Mouse (Mus musculus) retina, postnatal 7 days (tissue): Measurements from ENCODE around the gene Gm20388.

Source experiments
- DNase-seq: peaks from one replicate; pipeline ENCODE4 v3.0.0-alpha.2; 2012; ENCODE audit warnings: low read depth, low spot score

The Gm20388 gene

DNA sequence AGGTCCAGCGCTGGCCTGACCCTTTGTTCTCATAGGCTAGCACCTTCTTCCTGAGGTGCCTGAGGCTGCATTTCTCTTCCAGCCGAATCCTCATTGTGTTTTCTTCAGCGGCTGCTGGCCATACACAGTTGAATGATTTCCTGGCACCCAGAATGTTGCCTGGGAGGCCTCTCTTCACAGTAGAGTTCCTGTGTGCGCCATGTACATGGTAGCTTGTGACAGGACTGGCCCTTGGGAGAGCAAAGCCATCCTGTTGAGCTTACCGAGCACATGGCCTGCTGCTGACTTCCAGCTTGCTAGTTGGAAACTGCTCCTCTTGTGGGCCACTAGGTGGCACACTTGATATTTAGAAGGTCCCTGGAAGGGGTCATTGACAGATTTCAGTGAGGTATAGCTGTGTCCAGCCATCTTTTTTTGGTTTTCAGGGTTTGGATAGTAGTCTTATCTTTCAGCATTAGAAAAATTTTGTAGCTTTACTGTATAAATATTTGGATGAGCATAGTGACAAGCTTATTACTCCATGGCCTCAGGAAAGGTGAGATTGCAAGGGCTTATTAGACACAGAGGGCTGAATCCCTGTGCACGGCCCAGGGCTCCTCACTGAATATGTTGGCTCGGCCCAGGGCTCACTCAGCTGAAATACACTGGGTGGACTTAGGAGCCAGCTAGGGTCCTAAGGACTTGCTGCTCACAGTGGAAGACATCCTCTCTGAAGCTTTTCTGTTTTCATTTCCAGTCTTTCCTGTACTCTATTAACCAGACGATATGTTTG is 2067.4 kb downstream of the Gm20388 start:
- peak; percentile 50 for DNase-seq

GRCm38 (mm10) chr8:121978670-121979069 is 2068.0 kb downstream of the Gm20388 start:
- no peak for DNase-seq

- no peak for DNase-seq
Measured at GRCm38 (mm10) chr8:121980792-121981519, 2070.3 kb downstream of the Gm20388 start.

DNA sequence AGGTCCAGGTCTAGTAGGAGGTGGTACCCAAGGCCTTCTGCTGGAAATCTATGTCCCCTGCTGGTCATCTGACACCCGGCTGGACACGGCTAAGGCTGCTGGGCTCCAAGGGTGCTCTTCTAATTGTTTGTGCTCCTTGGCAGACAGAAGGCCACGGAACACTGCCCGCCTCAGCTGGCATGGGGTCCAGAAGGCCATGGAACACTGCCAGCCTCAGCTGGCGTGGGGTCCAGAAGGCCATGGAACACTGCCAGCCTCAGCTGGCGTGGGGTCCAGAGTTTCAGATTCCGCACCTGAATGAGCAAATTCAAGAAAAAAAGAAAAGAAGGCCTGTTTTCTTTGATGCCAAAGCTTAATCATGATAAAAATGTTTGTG is 2070.9 kb downstream of the Gm20388 start:
- no peak for DNase-seq

- no peak for DNase-seq
Measured at GRCm38 (mm10) chr8:121985673-121986072, 2075.0 kb downstream of the Gm20388 start.

DNA sequence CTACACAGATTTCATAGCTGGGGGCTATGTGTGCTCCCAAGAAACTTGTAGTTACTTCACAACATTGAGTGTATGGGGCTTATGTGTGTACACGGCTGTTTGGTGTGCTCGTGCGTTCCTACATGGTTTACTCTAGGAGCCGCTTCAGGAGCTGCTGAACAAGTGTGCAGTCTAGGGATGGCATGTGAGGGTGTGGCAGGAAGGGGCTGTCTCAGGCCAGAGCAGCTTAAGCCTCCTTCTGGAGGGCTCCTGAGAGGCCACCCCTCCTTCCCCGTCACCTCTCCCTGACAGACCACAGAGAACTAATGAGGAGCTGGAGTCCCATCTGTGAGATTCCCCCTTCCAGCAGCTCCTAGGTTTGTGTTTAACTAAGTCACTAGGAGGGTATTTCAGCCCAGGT is 2077.3 kb downstream of the Gm20388 start:
- DNase-seq: no peak

DNA sequence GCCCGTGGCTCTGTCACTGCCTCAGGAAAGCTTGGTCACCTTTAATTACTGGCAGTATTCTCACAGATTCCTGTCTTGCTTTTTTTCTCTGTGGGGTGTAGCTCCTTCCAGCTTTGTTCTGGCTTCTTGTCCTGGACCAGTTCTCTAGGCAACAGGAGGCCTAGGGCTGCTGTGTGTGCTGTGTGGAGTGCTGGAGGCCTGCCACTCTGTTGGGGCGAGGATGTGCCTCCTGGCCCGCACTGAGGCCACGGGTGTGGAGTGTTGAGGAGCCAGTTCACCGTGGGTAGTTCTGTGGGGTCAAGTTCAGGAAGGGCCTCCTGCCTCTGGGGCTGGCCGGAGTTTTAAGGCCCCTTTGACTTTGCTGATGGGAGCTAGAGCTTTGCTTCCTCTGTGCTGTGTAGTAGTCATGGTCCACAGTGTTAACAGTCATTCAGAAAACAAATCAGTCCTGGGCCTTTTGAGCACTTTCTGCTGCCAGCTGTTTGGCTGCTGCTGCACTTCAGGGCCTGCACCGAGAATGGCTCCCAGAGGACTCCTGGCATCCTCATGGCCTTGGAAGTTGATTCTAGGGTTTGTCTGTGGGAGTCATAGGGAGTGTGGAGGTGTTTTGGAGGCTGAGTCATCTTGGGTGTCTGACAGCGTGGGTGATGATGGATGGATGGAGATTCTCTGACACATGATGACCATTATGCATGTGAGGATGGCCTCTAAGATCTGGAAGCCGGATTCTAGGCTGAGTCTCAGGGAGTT is 2080.0 kb downstream of the Gm20388 start:
- DNase-seq: no peak

DNA sequence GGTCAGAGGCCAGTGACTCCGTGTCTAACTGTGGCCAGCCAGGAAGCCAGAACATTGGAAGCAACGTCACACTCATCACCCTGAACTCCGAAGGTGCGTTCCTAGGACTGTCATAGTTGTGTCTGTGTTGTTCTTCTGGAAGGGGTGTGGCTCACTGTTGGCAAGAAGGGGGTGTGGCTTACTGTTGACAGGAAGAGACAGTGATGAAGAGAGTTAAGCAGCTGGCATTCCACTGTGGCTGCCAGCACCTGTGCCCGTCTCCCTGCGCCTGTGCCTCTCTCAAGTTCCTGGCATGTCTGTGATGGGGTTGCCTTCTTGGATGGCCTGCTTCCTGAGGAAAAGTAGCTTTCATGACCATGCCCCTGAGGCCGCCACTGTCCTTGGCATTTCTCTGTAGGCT is 2081.0 kb downstream of the Gm20388 start:
- DNase-seq: no peak

GRCm38 (mm10) chr8:121992911-121993310 is 2082.3 kb downstream of the Gm20388 start:
- DNase-seq: no peak

DNA sequence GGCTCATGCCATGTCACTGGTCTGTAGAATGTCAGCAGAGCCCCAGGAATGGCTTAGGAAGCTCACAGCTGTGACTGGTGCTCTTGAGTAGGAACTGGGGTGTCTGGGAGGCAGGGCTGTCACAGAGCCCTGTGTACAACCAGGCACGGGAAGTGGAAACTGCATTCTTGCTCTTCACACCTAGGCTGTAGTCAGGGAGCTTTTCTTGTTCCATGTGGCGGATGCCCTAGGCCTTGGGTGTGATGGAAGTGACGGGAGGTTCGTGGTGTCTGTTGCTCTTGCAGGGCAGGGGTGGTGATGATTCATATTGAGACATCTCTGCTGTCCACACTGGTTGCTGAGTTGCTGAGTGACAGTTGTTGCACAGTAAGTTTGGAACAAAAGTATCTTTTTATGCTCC is 2084.5 kb downstream of the Gm20388 start:
- DNase-seq: no peak

DNA sequence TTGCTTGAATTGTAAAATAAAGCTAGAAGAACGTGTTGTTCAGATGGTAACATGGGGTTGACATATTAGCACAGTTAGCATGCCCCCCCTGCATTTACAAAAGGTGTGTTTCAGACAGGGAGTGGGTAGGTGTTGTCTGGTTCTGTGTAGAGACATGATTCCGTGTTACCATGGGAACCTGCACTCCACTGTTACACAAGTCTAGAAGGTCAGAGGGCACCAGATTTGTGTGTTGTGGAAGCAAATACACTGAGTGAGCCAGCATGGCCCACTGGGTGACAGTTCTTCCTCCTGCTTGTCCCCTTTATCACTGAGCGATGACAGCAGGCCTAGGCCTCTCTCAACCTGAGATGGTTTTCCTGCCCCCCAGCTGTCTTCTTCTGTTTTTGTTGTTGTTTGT is 2085.3 kb downstream of the Gm20388 start:
- no peak for DNase-seq

DNA sequence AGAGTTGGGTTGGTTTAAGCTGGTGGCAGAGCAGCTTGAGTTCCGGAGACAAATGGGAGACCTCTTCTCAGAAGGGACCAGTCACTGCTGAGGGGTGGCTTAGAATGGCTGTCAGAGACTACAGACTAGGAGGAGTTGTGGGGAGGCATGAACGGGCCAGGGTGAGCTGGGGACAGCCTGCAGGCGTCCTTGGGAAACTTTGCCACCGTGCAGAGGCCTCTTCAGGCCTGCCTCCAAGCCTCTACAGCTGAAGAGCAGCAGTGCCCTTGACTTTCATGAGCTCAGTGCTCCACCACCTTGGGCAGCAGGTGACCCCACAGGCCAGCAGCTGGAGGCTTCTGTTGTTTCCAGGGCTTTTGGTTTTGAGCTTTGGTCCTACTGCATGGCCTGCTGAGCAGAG is 2088.0 kb downstream of the Gm20388 start:
- no peak for DNase-seq

DNA sequence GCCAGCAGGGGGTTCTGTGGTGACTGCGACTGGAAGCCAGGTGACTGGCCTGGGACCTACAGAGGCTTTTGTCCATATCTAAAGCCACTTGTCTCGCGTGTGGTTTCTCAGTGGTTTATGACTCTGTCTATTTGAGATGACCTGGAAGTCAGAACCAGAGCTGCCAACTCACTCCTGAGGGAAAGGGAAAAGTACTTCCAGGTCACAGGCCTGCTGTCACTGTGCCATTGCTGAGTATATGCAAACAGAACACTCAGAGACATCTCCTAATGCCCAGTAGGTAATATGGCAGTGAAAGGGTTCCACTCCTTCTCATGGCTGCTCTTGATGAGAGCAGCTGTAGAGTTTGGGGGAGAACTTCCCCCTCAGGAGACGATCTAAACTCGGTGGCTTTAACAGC is 2088.6 kb downstream of the Gm20388 start:
- DNase-seq: no peak

GRCm38 (mm10) chr8:122001339-122002115 is 2090.9 kb downstream of the Gm20388 start:
- DNase-seq: no peak

GRCm38 (mm10) chr8:122003646-122004045 is 2093.0 kb downstream of the Gm20388 start:
- DNase-seq: no peak

GRCm38 (mm10) chr8:122004131-122004530 is 2093.5 kb downstream of the Gm20388 start:
- no peak for DNase-seq

DNA sequence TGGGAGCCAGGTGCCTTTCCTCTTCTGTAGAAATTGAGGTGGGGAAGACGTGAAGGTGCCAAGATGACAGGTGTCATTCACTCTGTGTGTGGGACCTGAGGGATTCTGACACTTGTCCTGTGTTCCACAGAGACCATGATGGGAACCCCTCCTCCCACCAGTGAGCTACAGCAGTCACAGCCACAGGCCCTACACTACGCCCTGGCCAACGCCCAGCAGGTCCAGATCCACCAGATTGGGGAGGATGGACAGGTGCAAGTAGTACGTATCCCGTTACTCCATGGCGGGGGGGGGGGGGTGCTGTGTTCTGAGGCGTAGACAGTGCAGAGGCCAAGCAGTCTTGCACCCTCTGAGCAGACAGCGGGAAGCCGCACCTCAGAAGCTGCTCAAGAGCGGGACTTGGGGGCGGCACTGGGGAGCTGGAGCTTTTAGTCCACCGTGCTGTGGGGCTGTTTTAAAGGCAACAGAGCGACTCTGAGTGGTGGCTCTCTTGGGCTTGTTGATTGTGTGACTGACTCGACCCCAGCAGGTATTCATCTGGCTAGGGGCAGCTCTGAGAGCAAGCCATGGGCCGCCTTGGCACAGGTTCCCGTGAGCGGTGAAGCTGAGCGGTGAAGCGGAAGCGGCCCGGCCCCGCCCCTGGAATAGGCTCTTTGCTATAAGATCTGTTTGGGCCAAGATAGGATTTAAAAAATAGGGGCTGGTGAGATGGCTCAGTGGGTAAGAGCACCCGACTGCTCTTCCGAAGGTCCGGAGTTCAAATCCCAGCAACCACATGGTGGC is 2095.0 kb downstream of the Gm20388 start:
- no peak for DNase-seq

DNA sequence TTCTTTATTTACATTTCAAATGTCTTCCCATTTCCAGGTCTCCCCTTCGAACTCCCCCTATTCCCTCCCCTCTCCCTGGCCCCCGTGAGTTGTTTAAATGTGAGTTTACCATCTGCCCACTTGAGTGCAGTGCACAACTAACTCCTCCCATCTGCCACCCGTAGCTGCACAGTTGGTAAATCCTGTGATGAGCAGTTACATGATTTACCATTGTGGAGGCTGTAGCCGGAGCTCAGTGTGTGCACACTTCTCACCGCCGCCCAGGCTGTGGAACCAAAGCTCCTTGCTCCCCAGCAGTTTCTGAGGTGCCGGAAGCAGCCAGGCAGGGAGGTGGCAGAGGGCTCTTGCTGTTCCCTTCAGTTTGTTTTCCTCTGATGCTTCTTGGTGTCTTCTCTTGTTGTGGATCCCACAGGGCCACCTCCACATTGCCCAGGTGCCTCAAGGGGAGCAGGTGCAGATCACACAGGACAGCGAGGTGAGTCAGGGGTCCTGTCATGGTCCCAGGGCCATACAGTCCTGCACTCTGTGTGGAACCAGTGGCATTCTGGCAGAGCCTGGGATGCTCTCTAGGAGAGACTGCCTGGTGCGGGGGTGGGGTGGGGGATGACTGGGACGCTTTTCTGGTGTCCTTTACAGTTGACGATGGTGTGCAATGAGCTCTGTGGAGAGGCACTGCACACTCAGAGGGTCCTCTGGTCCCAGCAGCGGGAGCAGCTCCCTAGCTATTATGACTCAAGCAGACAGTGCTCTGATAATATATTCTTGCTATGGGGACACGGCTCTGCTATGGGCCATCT is 2096.2 kb downstream of the Gm20388 start:
- DNase-seq: no peak

DNA sequence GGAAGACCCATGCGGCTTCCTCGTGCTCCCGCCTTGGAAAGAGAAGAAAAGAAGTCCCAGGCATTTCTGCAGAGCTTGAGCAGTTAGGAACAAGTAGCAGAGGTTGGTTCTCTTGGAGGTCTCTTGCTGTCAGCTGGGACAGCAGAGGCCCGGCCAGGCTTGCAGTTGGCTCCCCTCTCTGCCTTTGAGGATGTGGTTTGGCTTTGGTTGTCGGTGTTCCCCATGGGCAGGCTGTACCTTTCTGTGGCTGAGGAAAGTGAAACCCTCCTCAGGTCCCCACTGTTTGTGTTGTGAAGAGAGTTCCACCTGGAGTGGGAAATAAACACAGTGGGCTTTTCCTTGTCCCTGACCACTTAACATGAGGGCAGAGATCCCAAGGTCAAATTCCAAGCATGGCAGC is 2097.8 kb downstream of the Gm20388 start:
- DNase-seq: no peak

DNA sequence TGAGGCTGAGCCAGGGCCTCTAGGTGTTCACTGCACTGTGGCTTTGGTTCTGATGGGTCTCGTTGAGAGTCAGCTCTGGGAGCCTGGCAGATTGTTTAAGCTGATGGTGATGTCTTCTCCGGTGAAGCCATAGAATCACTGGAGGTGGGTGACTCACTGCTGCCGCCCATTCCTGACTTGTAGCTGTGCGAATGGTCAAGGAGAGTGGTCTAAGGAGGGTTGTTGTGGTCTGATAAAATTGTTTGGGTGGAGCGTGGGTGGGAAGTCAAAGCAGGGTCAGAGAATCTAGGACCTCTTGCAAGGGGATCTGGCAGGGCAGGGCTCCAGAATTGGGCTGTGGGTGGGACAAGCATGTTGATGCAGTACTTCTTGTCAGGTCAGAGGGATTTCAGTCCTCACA is 2100.0 kb downstream of the Gm20388 start:
- DNase-seq: no peak
